20 mouse cellular contexts compared by ENCODE assay signal in the genomic region with DNA sequence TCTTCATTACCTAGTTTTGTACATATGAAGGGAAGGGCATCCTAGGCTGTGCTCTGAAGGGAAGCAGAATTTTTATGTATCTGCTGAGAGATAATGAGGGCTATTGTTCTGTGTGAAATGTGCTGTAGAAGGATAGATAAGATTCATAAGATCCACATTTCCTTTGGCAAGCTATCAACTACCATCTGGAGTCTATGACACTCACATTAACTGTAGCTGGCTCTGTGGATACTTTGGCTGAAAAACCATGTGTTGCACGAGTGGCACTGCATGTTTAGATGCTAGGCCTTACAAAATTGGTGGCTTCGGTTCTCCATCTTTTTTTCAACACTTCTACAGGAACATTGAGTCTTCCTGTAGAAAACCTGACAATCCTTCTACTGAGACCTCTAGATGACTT.
DNase-seq lines count a peak whose midpoint lies in the region; ATAC-seq and TF ChIP-seq lines count a peak whose summit lies in the region.
"Had no signal": no experiment of that assay in that cellular context is flagged by ENCODE, and none has a peak within 500 bp of the region (broad histone marks: within the 10 kb centered on the region; RNA-seq: fewer than 3 reads in every experiment).

No protein-coding gene starts in this region.

- H3K4me3 ChIP-seq in forebrain, embryonic 16.5 days (replicated peaks; ENCODE audit: low read length): no peak overlapping the region
- H3K4me3 ChIP-seq in forebrain, embryonic 12.5 days (replicated peaks): no peak overlapping the region
- no peak overlapping the region for H3K4me3 ChIP-seq in hindbrain, postnatal 0 days (ENCODE audit: low read length)
- no peak overlapping the region for H3K4me3 ChIP-seq in hindbrain, embryonic 11.5 days (ENCODE audit: low read depth, low read length)
- H3K4me3 ChIP-seq in midbrain, postnatal 0 days (ENCODE audit: low read depth, low read length): no peak overlapping the region
- H3K4me3 ChIP-seq in midbrain, embryonic 16.5 days (ENCODE audit: low read depth, low read length): no peak overlapping the region
- H3K4me3 ChIP-seq: embryonic facial prominence, embryonic 12.5 days; heart, embryonic 13.5 days; hindbrain, embryonic 13.5 days had no signal

- H3K36me3 ChIP-seq in forebrain, embryonic 16.5 days (ENCODE audit: control insufficient read depth, insufficient read depth): no peaks in the 10 kb centered on the region
- no peaks in the 10 kb centered on the region for H3K36me3 ChIP-seq in forebrain, embryonic 12.5 days (replicated peaks)
- H3K36me3 ChIP-seq in hindbrain, postnatal 0 days (ENCODE audit: insufficient read depth, low read length): no peaks in the 10 kb centered on the region
- no peaks in the 10 kb centered on the region for H3K36me3 ChIP-seq in hindbrain, embryonic 11.5 days (ENCODE audit: control insufficient read depth, insufficient read depth, low read length)
- no peaks in the 10 kb centered on the region for H3K36me3 ChIP-seq in midbrain, postnatal 0 days (ENCODE audit: insufficient read depth, low read length)
- H3K36me3 ChIP-seq in midbrain, embryonic 16.5 days (ENCODE audit: control insufficient read depth, insufficient read depth, low read length): no peaks in the 10 kb centered on the region
- H3K36me3 ChIP-seq: embryonic facial prominence, embryonic 12.5 days; heart, embryonic 13.5 days; hindbrain, embryonic 13.5 days had no signal

- ATAC-seq in forebrain, embryonic 16.5 days: peak; percentile 57
- no peak for ATAC-seq in forebrain, embryonic 12.5 days (ENCODE audit: low FRiP score)
- ATAC-seq in hindbrain, postnatal 0 days: no peak
- ATAC-seq in hindbrain, embryonic 11.5 days (ENCODE audit: low FRiP score): no peak
- ATAC-seq in midbrain, postnatal 0 days (ENCODE audit: low FRiP score): no peak
- ATAC-seq in midbrain, embryonic 16.5 days: no peak
- ATAC-seq: activated CD4-positive, CD25-positive, alpha-beta regulatory T cell, adult 4 months; intestine, embryonic 16.5 days; Patski had no signal

- DNase-seq in hindbrain, postnatal 0 days (ENCODE audit: low spot score): peak; percentile 11
- no peak for DNase-seq in hindbrain, embryonic 11.5 days (ENCODE audit: low spot score)
- DNase-seq in midbrain, postnatal 0 days (ENCODE audit: low spot score): peak; percentile 35
- no peak for DNase-seq in B cell, adult 2 months
- DNase-seq: adrenal gland, postnatal 25 days; cerebellum, adult 11-12 months; cerebellum, adult 9-10 months; cerebellum, postnatal 25 days; gastrocnemius, postnatal 36 days; heart, adult 11 months; heart, postnatal 36 days had no signal

- no peaks in the 10 kb centered on the region for H3K27me3 ChIP-seq in forebrain, embryonic 16.5 days (replicated peaks; ENCODE audit: control insufficient read depth, insufficient read depth, low read length)
- H3K27me3 ChIP-seq in forebrain, embryonic 12.5 days: no peaks in the 10 kb centered on the region
- no peaks in the 10 kb centered on the region for H3K27me3 ChIP-seq in hindbrain, postnatal 0 days (ENCODE audit: insufficient read depth, low read length)
- no peaks in the 10 kb centered on the region for H3K27me3 ChIP-seq in hindbrain, embryonic 11.5 days (ENCODE audit: control insufficient read depth, insufficient read depth, low read length)
- no peaks in the 10 kb centered on the region for H3K27me3 ChIP-seq in midbrain, postnatal 0 days (ENCODE audit: insufficient read depth, low read length)
- H3K27me3 ChIP-seq in midbrain, embryonic 16.5 days (ENCODE audit: control insufficient read depth, insufficient read depth, low read depth, low read length): no peaks in the 10 kb centered on the region
- H3K27me3 ChIP-seq: embryonic facial prominence, embryonic 12.5 days; heart, embryonic 13.5 days; hindbrain, embryonic 13.5 days; Patski had no signal

- H3K9me3 ChIP-seq in forebrain, embryonic 16.5 days (ENCODE audit: control insufficient read depth, low read length): no peaks in the 10 kb centered on the region
- no peaks in the 10 kb centered on the region for H3K9me3 ChIP-seq in forebrain, embryonic 12.5 days
- no peaks in the 10 kb centered on the region for H3K9me3 ChIP-seq in hindbrain, postnatal 0 days (ENCODE audit: low read length)
- no peaks in the 10 kb centered on the region for H3K9me3 ChIP-seq in hindbrain, embryonic 11.5 days (ENCODE audit: control insufficient read depth, low read length)
- H3K9me3 ChIP-seq in midbrain, postnatal 0 days (ENCODE audit: low read length): no peaks in the 10 kb centered on the region
- H3K9me3 ChIP-seq in midbrain, embryonic 16.5 days (replicated peaks; ENCODE audit: control insufficient read depth, low read length, poor library complexity, severe bottlenecking): no peaks in the 10 kb centered on the region
- H3K9me3 ChIP-seq: embryonic facial prominence, embryonic 12.5 days; heart, embryonic 13.5 days; hindbrain, embryonic 13.5 days had no signal

- no peak overlapping the region for H3K27ac ChIP-seq in forebrain, embryonic 16.5 days (ENCODE audit: low read length)
- no peak overlapping the region for H3K27ac ChIP-seq in forebrain, embryonic 12.5 days
- H3K27ac ChIP-seq in hindbrain, postnatal 0 days: no peak overlapping the region
- no peak overlapping the region for H3K27ac ChIP-seq in hindbrain, embryonic 11.5 days (ENCODE audit: low read depth, low read length)
- no peak overlapping the region for H3K27ac ChIP-seq in midbrain, postnatal 0 days (ENCODE audit: low read depth, low read length)
- H3K27ac ChIP-seq in midbrain, embryonic 16.5 days (ENCODE audit: low read length): no peak overlapping the region
- H3K27ac ChIP-seq: embryonic facial prominence, embryonic 12.5 days; heart, embryonic 13.5 days; hindbrain, embryonic 13.5 days had no signal

- H3K4me1 ChIP-seq in forebrain, embryonic 16.5 days (replicated peaks; ENCODE audit: control insufficient read depth, insufficient read depth, low read length): no peaks in the 10 kb centered on the region
- no peaks in the 10 kb centered on the region for H3K4me1 ChIP-seq in forebrain, embryonic 12.5 days
- no peaks in the 10 kb centered on the region for H3K4me1 ChIP-seq in hindbrain, postnatal 0 days (ENCODE audit: insufficient read depth, low read length)
- no peaks in the 10 kb centered on the region for H3K4me1 ChIP-seq in hindbrain, embryonic 11.5 days (replicated peaks; ENCODE audit: control insufficient read depth, insufficient read depth, low read length)
- H3K4me1 ChIP-seq in midbrain, postnatal 0 days (ENCODE audit: insufficient read depth, low read length): no peaks in the 10 kb centered on the region
- H3K4me1 ChIP-seq in midbrain, embryonic 16.5 days (ENCODE audit: control insufficient read depth, insufficient read depth, low read length): no peaks in the 10 kb centered on the region
- H3K4me1 ChIP-seq: embryonic facial prominence, embryonic 12.5 days; heart, embryonic 13.5 days; hindbrain, embryonic 13.5 days had no signal

- no peak overlapping the region for H3K4me2 ChIP-seq in forebrain, embryonic 16.5 days (ENCODE audit: low read length)
- no peak overlapping the region for H3K4me2 ChIP-seq in forebrain, embryonic 12.5 days
- no peak overlapping the region for H3K4me2 ChIP-seq in hindbrain, postnatal 0 days (ENCODE audit: low read depth, low read length)
- no peak overlapping the region for H3K4me2 ChIP-seq in hindbrain, embryonic 11.5 days (replicated peaks; ENCODE audit: low read depth, low read length)
- no peak overlapping the region for H3K4me2 ChIP-seq in midbrain, postnatal 0 days (ENCODE audit: low read depth, low read length, poor library complexity, severe bottlenecking)
- no peak overlapping the region for H3K4me2 ChIP-seq in midbrain, embryonic 16.5 days (ENCODE audit: low read length)
- H3K4me2 ChIP-seq: embryonic facial prominence, embryonic 12.5 days; heart, embryonic 13.5 days; hindbrain, embryonic 13.5 days had no signal

- no peak for TF ChIP-seq CTCF in hindbrain, postnatal 0 days (IDR thresholded peaks at IDR 0.05; ENCODE audit: low read depth)
- no peak for TF ChIP-seq CTCF in midbrain, postnatal 0 days (IDR thresholded peaks at IDR 0.05)

- 72% methylated on average over 2 of the region's 2 CpGs for WGBS in forebrain, embryonic 16.5 days
- WGBS in forebrain, embryonic 12.5 days: 78% methylated on average over 2 of the region's 2 CpGs
- WGBS in hindbrain, postnatal 0 days: 66% methylated on average over 2 of the region's 2 CpGs
- whole genome bisulfite sequencing in hindbrain, embryonic 11.5 days: 81% methylated on average over 2 of the region's 2 CpGs
- WGBS in midbrain, postnatal 0 days: 74% methylated on average over 2 of the region's 2 CpGs
- 60% methylated on average over 2 of the region's 2 CpGs for WGBS in midbrain, embryonic 16.5 days

- H3K9ac ChIP-seq in forebrain, embryonic 16.5 days (replicated peaks; ENCODE audit: low read depth, low read length): no peak overlapping the region
- H3K9ac ChIP-seq in forebrain, embryonic 12.5 days: no peak overlapping the region
- no peak overlapping the region for H3K9ac ChIP-seq in hindbrain, postnatal 0 days (replicated peaks; ENCODE audit: low read length)
- H3K9ac ChIP-seq in hindbrain, embryonic 11.5 days (ENCODE audit: low read depth, low read length): no peak overlapping the region
- H3K9ac ChIP-seq in midbrain, postnatal 0 days (replicated peaks; ENCODE audit: low read length, poor library complexity, severe bottlenecking): no peak overlapping the region
- H3K9ac ChIP-seq in midbrain, embryonic 16.5 days (ENCODE audit: low read depth, low read length): no peak overlapping the region
- H3K9ac ChIP-seq: embryonic facial prominence, embryonic 12.5 days; heart, embryonic 13.5 days; hindbrain, embryonic 13.5 days had no signal

Comparison
In these comparisons a context has a peak if more than half of its experiments do, and no peak if none do; other contexts are left out.
1. DNase-seq: peak in hindbrain, postnatal 0 days (single experiment) and midbrain, postnatal 0 days (single experiment); none in hindbrain, embryonic 11.5 days (single experiment) and B cell, adult 2 months (0 of 2).